Mouse (Mus musculus): ENCODE results near the gene Anks4b. TPM values are rescaled to one million over a fixed set of nuclear protein-coding genes. Genes with fewer than 3 reads are reported as not detected.

The Anks4b gene
- polyA plus RNA-seq, 1 experiment, result not detected

GRCm38 (mm10) chr7:120156841-120157409 is 16.7 kb upstream of the Anks4b start:
- DNase-seq, result no peak
- 32% methylated on average over 2 of the region's 2 CpGs for WGBS
- no peaks in the 10 kb centered on the region for H3K4me1 ChIP-seq (ENCODE audit: control insufficient read depth, insufficient read depth, low read length)
- no peak overlapping the region for H3K4me3 ChIP-seq (replicated peaks; ENCODE audit: extremely low read depth, low read depth, low read length)
- no peak for TF ChIP-seq CTCF (IDR thresholded peaks at IDR 0.05; ENCODE audit: insufficient read depth, low read length)
- TF ChIP-seq POLR2A (IDR thresholded peaks at IDR 0.05; ENCODE audit: borderline replicate concordance, extremely low read depth, low read depth, low read length), result no peak

- H3K4me1 ChIP-seq (ENCODE audit: control insufficient read depth, insufficient read depth, low read length), result no peaks in the 10 kb centered on the region
- WGBS, result 47% methylated on average over 5 of the region's 5 CpGs
- no peak overlapping the region for H3K4me3 ChIP-seq (replicated peaks; ENCODE audit: extremely low read depth, low read depth, low read length)
- no peak for DNase-seq
- TF ChIP-seq CTCF (IDR thresholded peaks at IDR 0.05; ENCODE audit: insufficient read depth, low read length), result no peak
- TF ChIP-seq POLR2A (IDR thresholded peaks at IDR 0.05; ENCODE audit: borderline replicate concordance, extremely low read depth, low read depth, low read length), result no peak
Observed at GRCm38 (mm10) chr7:120157575-120158061, 16.0 kb upstream of the Anks4b start.

- DNase-seq, result no peak
- Histone ChIP-seq H3K4me3 (replicated peaks; ENCODE audit: extremely low read depth, low read depth, low read length) (no peak overlapping the region), H3K4me1 (ENCODE audit: control insufficient read depth, insufficient read depth, low read length) (no peaks in the 10 kb centered on the region)
- WGBS, result 24% methylated on average over 4 of the region's 4 CpGs
- no peak for TF ChIP-seq POLR2A (IDR thresholded peaks at IDR 0.05; ENCODE audit: borderline replicate concordance, extremely low read depth, low read depth, low read length)
Observed at GRCm38 (mm10) chr7:120158121-120158613, 15.5 kb upstream of the Anks4b start.

- 72% methylated on average over 11 of the region's 11 CpGs for WGBS
- TF ChIP-seq POLR2A (IDR thresholded peaks at IDR 0.05; ENCODE audit: borderline replicate concordance, extremely low read depth, low read depth, low read length), result no peak
- no peak for TF ChIP-seq CTCF (IDR thresholded peaks at IDR 0.05; ENCODE audit: insufficient read depth, low read length)
- no peak overlapping the region for H3K4me3 ChIP-seq (replicated peaks; ENCODE audit: extremely low read depth, low read depth, low read length)
- no peaks in the 10 kb centered on the region for H3K4me1 ChIP-seq (ENCODE audit: control insufficient read depth, insufficient read depth, low read length)
- no peak for DNase-seq
Observed at GRCm38 (mm10) chr7:120163581-120164251, 9.9 kb upstream of the Anks4b start.

DNA sequence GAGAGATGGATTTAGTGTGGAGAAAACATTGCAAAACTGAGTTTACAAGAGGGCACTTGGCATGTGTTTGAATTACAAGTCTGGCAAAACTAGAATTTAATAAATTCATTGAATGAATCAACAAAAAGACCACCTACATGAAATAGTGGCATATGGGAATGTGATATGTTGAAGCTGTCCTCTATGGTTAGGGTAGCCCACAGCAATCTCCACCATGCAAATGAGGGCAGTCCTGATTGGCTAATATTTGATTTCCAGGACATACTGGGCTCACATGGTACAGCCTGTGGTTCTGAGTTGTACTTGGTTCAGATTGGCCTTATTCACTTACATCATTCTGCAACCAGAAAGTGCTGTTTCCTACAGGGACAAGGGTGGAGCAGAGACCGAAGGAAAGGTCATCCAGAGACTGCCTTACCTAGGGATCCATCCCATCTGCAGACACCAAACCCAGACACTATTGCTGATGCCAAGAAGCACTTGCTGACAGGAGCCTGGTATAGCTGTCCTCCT is 1.4 kb upstream of the Anks4b start:
- DNase-seq, result no peak
- no peak for TF ChIP-seq POLR2A (IDR thresholded peaks at IDR 0.05; ENCODE audit: borderline replicate concordance, extremely low read depth, low read depth, low read length)
- no peak for TF ChIP-seq CTCF (IDR thresholded peaks at IDR 0.05; ENCODE audit: insufficient read depth, low read length)
- WGBS, result 66% methylated on average over 1 of the region's 1 CpGs
- Histone ChIP-seq H3K4me1 (ENCODE audit: control insufficient read depth, insufficient read depth, low read length) (no peaks in the 10 kb centered on the region), H3K4me3 (replicated peaks; ENCODE audit: extremely low read depth, low read depth, low read length) (no peak overlapping the region)

DNA sequence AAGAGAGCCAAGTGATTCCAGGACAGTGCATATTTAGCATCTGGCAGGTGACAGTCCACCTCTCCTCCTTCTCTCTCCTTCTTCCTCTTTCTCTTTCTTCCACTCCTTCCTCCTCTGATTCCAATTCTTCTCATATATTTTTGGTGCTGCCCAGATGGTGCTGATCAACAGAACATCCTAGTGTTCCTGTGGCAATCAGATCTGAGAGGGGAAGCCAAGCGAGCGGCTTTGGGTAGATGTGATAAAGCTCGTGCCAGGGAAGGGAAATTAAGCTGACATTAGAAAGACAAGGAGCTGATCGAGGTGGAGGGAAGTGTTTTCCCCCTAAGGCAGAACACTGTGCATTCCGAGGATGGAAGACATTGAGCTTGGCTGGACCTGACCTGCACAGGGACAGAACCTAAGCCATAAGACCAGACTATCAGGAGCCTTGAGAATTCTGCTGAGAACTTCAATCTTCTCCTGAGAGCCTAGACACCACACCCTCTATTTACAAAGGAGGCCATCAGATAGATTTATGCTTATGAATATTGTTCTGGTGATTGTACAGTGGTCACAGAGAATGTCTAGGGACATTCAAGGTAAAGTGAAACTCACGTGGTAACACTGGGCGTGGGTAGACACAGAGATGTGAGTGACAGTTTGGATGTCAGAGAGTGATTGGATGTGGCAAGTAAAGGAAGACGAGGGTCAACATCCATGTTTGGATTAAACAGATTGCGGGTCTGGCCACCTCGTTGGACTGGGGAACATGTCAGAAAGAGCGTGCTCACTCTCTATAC is 1.3 kb downstream of the Anks4b start:
- Histone ChIP-seq H3K4me1 (ENCODE audit: control insufficient read depth, insufficient read depth, low read length) (no peaks in the 10 kb centered on the region), H3K4me3 (replicated peaks; ENCODE audit: extremely low read depth, low read depth, low read length) (no peak overlapping the region)
- WGBS, result 71% methylated on average over 11 of the region's 11 CpGs
- TF ChIP-seq POLR2A (IDR thresholded peaks at IDR 0.05; ENCODE audit: borderline replicate concordance, extremely low read depth, low read depth, low read length) (no peak), CTCF (IDR thresholded peaks at IDR 0.05; ENCODE audit: insufficient read depth, low read length) (no peak)
- DNase-seq, result no peak

DNA sequence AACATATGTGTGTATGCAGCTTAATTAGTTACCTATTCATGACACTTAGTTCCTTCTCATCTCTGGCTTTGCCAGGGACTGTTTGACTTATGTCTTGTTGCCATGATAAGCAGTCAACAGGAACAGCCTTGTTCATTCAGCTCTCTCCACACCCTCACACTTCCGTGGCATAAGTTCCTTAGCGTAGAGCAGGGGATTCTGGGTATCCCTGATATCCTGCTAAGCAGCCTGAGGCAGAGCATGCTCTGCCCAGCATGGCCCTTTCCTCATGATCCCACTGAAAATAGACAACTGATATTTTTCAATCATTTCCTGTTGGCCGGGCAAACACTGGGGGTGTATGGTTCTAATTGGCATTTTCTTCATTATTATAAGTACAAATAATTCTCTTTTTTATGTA is 4.0 kb downstream of the Anks4b start:
- Histone ChIP-seq H3K4me1 (ENCODE audit: control insufficient read depth, insufficient read depth, low read length) (no peaks in the 10 kb centered on the region), H3K4me3 (replicated peaks; ENCODE audit: extremely low read depth, low read depth, low read length) (no peak overlapping the region)
- WGBS, result 65% methylated on average over 3 of the region's 3 CpGs
- no peak for TF ChIP-seq CTCF (IDR thresholded peaks at IDR 0.05; ENCODE audit: insufficient read depth, low read length)
- TF ChIP-seq POLR2A (IDR thresholded peaks at IDR 0.05; ENCODE audit: borderline replicate concordance, extremely low read depth, low read depth, low read length), result no peak
- DNase-seq, result no peak

GRCm38 (mm10) chr7:120178935-120179334 is 5.3 kb downstream of the Anks4b start:
- no peak for DNase-seq
- WGBS, result 6% methylated on average over 2 of the region's 2 CpGs
- Histone ChIP-seq H3K4me1 (ENCODE audit: control insufficient read depth, insufficient read depth, low read length) (no peaks in the 10 kb centered on the region), H3K4me3 (replicated peaks; ENCODE audit: extremely low read depth, low read depth, low read length) (no peak overlapping the region)
- no peak for TF ChIP-seq POLR2A (IDR thresholded peaks at IDR 0.05; ENCODE audit: borderline replicate concordance, extremely low read depth, low read depth, low read length)
- no peak for TF ChIP-seq CTCF (IDR thresholded peaks at IDR 0.05; ENCODE audit: insufficient read depth, low read length)

GRCm38 (mm10) chr7:120180547-120180946 is 6.9 kb downstream of the Anks4b start:
- DNase-seq, result no peak
- 62% methylated on average over 5 of the region's 5 CpGs for WGBS

More at GRCm38 (mm10) chr7:120180547-120180946, 6.9 kb downstream of the Anks4b start:
- Histone ChIP-seq H3K4me3 (replicated peaks; ENCODE audit: extremely low read depth, low read depth, low read length) (no peak overlapping the region), H3K4me1 (ENCODE audit: control insufficient read depth, insufficient read depth, low read length) (no peaks in the 10 kb centered on the region)
- TF ChIP-seq POLR2A (IDR thresholded peaks at IDR 0.05; ENCODE audit: borderline replicate concordance, extremely low read depth, low read depth, low read length) (no peak), CTCF (IDR thresholded peaks at IDR 0.05; ENCODE audit: insufficient read depth, low read length) (no peak)

Measured in lung, adult 2 months (tissue).